Mouse (Mus musculus) CD4-positive, CD25-positive, alpha-beta regulatory T cell, adult 2 months (primary cell): ENCODE data around the gene Otos.
A peak's percentile ranks its signal among the peaks of the same experiment; 100 is the strongest.

Experiments
- DNase-seq: peaks from one replicate; pipeline ENCODE4 v3.0.0-alpha.2; 2012; ENCODE audit warnings: low read depth, low spot score

Gene Otos

GRCm38 (mm10) chr1:92648673-92649072, at the start of gene Otos:
Gene Otos (minus strand): TSS chr1:92648841.
- DNase-seq, result peak; percentile 82

- peak; percentile 82 for DNase-seq
These were observed 48.2 kb upstream of the Otos start for GRCm38 (mm10) chr1:92696848-92697247.

- no peak for DNase-seq
These were observed 47.1 kb upstream of the Otos start for GRCm38 (mm10) chr1:92695751-92696150.

GRCm38 (mm10) chr1:92691166-92691844, 42.7 kb upstream of the Otos start:
- DNase-seq, result no peak

DNA sequence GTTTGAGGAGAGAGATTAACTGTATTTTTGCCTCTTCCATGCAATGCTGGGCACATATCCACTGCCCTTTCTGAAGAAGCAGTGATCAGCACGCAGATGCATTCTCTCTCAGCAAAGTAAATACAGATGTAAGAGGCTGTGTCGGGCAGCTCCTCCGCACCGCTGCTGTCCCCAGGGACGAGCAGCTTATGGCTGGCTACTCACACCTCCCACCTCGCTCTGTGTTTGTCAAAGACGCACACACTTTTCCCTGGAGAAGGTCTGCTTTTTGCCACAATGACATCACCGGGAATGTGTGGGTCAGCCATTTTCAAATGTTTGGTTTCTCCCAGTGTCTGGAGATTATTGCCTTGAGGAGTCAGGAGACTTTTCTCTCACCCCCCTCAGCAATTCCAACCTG, 38.4 kb upstream of the Otos start:
- no peak for DNase-seq

GRCm38 (mm10) chr1:92683151-92683550, 34.5 kb upstream of the Otos start:
- DNase-seq, result no peak

GRCm38 (mm10) chr1:92680668-92681603, 32.3 kb upstream of the Otos start:
- DNase-seq, result no peak

GRCm38 (mm10) chr1:92678757-92679156, 30.1 kb upstream of the Otos start:
- DNase-seq, result no peak

DNA sequence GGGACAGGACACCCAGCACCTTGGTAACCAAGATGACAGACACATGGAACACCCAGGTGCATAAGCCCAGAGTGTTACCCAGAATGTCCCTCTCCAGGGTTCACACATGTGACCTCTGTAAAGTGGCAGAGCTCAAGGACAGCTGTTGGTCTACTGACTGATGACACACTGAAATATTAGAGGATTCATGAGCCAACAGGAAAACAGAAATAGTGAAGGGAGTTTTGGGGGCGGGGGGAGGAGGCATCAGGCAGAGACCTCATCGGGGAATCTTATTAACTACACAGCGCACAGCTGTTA, 28.0 kb upstream of the Otos start:
- DNase-seq, result no peak

DNA sequence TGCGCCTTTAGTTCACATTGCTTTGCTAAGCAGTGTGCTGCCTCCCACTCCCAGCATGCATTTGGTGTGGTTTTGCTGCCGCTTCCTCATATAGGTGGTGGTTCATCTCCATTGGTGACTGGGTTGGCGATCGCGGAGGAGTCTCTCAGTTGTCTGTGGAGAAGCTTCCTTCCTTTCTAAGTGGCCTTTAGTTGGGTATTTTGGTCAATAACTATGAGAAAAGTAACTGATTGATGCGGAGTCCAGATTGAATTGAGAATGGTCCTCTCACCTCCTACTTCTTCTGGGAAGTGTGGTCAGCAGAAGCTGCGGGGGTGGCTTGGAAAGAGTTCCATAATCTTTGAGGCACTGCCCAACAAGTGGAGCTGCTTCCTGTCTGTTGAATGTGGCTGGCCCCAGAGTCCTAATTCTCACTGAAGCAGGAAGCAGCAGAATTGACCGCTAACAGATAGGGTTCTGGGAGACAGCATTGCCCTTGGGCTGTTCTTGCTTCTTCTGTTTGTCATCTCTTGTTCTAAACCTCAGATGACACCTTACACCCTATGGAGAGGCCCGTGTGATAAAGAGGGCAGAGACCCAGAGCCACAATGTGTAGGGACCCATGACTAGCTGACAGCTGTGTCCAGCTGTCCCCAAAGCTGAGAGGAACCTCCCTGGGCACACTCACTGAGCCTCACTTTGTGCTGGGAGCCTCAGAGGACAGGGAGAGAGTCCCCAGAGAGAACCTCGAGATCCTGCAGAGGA, 27.5 kb upstream of the Otos start:
- DNase-seq, result peak; percentile 20

DNA sequence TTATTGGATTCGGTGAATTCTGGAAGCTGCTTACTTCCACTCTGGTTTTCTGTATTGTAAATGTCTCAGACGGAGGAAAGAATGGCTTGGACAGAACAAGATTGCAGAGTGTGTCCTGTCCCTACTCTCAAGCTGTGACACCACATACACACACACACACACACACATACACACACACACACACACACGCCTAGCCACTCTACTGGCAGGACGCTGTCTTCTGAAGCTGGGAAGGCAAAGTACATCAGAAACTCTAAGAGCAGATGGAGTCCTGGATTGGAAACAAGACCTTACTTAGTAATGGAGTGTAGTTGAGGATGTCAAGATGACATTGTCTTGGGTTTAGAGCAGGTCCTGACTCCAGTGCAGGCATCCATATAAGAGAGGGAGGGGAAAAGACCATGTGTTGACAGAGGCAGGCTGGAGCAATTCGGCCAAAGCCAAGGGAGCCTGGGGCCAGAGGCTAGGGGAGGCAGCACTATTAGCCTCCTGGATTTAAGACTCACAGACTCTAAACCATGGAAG, 24.7 kb upstream of the Otos start:
- no peak for DNase-seq

- DNase-seq, result no peak
These were observed 22.7 kb upstream of the Otos start for GRCm38 (mm10) chr1:92671326-92671725.

- no peak for DNase-seq
These were observed 20.8 kb upstream of the Otos start for GRCm38 (mm10) chr1:92669430-92669829.

- no peak for DNase-seq
These were observed 18.5 kb upstream of the Otos start for GRCm38 (mm10) chr1:92667106-92667505.

DNA sequence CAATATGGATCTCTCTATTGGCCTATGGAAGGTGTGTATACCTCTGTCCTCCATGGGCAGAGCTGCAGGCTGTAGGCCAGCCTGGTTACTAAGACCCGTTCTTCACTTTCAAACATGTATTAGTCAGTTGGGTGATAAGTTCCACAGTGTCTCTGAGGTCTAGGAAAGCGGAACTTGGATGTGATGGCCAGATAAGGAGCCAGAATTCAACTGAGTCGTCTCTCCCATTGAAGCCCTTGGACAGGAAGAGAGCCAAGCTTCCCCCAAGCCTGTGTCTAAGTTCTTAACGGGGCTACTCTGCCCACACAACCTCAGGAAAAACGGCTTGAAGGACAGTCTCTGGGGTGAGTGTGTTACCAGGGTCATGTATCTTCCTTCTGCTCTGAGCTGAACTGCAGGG, 10.8 kb upstream of the Otos start:
- no peak for DNase-seq

GRCm38 (mm10) chr1:92657025-92657820, 8.6 kb upstream of the Otos start:
- DNase-seq, result no peak

- DNase-seq, result no peak
These were observed 6.0 kb upstream of the Otos start for GRCm38 (mm10) chr1:92654676-92655075.

DNA sequence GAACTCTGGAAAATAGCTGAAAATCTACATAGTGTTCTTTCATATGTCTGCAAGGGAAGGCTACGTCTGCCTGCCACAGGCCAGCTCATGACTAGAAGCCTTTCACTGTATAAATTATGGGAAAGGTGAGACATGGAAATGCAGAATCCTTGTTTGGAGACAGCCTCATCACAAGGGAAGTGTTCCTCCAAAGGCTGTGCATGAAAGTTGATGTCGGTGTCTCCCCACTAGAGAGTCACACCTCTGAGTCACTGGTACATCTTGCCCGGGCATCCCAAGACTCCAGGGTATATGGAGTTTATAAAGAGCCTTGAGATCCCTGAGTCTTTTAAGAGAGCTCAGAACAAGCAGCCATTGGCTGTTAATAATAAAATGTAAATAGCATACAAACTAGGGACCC, 4.5 kb upstream of the Otos start:
- no peak for DNase-seq

DNA sequence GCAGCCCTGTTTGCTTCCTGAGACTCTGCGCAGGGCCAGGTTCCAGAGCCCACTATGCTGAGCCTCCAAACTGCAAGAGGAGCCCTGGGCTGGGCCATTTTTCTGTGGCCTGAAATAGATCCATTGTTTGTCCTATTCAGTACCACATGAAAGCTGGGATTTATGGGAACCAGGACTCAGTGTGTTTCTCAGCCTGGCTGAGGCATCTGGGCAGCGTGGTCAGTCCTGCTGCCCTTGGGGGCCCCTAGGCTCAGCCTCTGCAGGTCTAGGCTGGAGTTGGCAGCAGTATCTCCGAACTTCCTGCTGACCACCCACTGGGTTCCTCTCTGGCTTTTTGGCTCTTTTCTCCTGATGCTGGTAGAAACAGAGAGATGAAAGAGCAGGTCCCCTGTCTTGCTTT, 2.8 kb upstream of the Otos start:
- DNase-seq, result no peak

GRCm38 (mm10) chr1:92648197-92648596, 444 bp downstream of the Otos start:
- peak; percentile 49 for DNase-seq

DNA sequence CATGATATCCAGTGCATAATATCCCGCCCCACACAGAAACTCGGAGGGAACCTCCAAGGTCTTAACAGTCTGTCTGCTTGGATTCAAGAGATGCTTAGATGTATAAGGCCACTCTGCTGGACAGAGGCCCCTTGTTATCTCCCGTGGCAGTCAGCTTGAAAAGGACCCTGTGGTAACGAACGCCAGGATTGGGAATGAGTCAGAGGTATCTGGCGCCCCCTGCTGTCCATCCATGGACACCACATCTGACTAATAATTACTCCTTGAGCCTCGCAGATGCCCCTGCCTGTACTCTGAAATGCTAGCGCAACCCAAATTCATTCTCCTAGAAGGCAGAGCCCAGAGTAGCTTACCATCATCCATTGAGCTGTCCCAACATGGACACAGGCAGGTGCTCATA, 889 bp downstream of the Otos start:
- DNase-seq, result peak; percentile 80
